Mouse (Mus musculus) A20 (cell line): ENCODE measurements around the gene Zfp296.

ENCODE experiments used
- DNase-seq: peaks from one replicate; pipeline ENCODE4 v3.0.0-alpha.2; 2011; ENCODE audit warnings: low read depth, low spot score

The Zfp296 gene

GRCm38 (mm10) chr7:19577141-19577852 is at the start of gene Zfp296, which contains the start of gene Gemin7:
Zfp296 (plus strand) TSS chr7:19577287.
Gemin7 (minus strand) TSS chr7:19577595.
- peak; percentile 91 for DNase-seq

- DNase-seq = no peak
Observed at GRCm38 (mm10) chr7:19531077-19531476, 46.0 kb upstream of the Zfp296 start.

GRCm38 (mm10) chr7:19532240-19532639 is 44.8 kb upstream of the Zfp296 start:
- no peak for DNase-seq

- no peak for DNase-seq
Observed at GRCm38 (mm10) chr7:19534676-19535075, 42.4 kb upstream of the Zfp296 start.

- DNase-seq = no peak
Observed at GRCm38 (mm10) chr7:19540771-19541566, 36.1 kb upstream of the Zfp296 start.

GRCm38 (mm10) chr7:19541681-19542154 is 35.4 kb upstream of the Zfp296 start:
- no peak for DNase-seq

GRCm38 (mm10) chr7:19542155-19542691 is 34.9 kb upstream of the Zfp296 start:
- no peak for DNase-seq

GRCm38 (mm10) chr7:19543584-19543983 is 33.5 kb upstream of the Zfp296 start:
- DNase-seq = peak; percentile 77

GRCm38 (mm10) chr7:19546007-19546406 is 31.1 kb upstream of the Zfp296 start:
- no peak for DNase-seq

GRCm38 (mm10) chr7:19547344-19547969 is 29.6 kb upstream of the Zfp296 start:
- no peak for DNase-seq

GRCm38 (mm10) chr7:19549394-19549793 is 27.7 kb upstream of the Zfp296 start:
- no peak for DNase-seq

GRCm38 (mm10) chr7:19551634-19552033 is 25.5 kb upstream of the Zfp296 start:
- no peak for DNase-seq

- no peak for DNase-seq
Observed at GRCm38 (mm10) chr7:19552443-19552842, 24.6 kb upstream of the Zfp296 start.

GRCm38 (mm10) chr7:19554168-19554567 is 22.9 kb upstream of the Zfp296 start:
- no peak for DNase-seq

GRCm38 (mm10) chr7:19557086-19557485 is 20.0 kb upstream of the Zfp296 start:
- DNase-seq = no peak

GRCm38 (mm10) chr7:19557982-19558900 is 18.8 kb upstream of the Zfp296 start:
- no peak for DNase-seq

GRCm38 (mm10) chr7:19558965-19559364 is 18.1 kb upstream of the Zfp296 start:
- DNase-seq = no peak

- DNase-seq = no peak
Observed at GRCm38 (mm10) chr7:19560491-19561260, 16.4 kb upstream of the Zfp296 start.

- peak; percentile 43 for DNase-seq
Observed at GRCm38 (mm10) chr7:19561431-19561764, 15.7 kb upstream of the Zfp296 start.
